Mouse (Mus musculus): Measurements from ENCODE around the gene Hps4. TPM values are rescaled to one million over a fixed set of nuclear protein-coding genes. Genes with fewer than 3 reads are reported as not detected.

Hps4 gene
- total RNA-seq, 4 experiments from 2014 or later: 4.5 to 7.3 (median 5.5) TPM

DNA sequence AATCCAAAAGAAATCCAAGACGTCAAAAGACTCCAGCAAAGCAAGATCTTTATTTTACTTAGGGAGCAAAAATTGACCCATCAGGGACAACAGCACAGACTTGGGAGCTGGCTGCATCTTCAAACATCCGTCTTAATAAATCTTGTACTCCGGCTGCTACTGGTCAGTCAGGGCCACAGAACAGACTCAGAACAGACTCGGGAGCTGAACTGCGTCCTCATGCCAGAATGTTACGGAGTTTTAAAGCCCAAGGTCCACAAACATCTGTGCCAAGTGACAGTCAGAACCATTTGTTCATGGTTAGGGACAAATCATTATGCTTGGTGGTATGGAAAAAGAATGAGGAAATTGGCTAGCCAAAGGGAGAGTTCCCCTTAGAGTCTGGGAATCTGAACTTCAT lies 19.6 kb upstream of the Hps4 start:
- DNase-seq (ENCODE audit: low spot score in 2 of 2): no peak

DNA sequence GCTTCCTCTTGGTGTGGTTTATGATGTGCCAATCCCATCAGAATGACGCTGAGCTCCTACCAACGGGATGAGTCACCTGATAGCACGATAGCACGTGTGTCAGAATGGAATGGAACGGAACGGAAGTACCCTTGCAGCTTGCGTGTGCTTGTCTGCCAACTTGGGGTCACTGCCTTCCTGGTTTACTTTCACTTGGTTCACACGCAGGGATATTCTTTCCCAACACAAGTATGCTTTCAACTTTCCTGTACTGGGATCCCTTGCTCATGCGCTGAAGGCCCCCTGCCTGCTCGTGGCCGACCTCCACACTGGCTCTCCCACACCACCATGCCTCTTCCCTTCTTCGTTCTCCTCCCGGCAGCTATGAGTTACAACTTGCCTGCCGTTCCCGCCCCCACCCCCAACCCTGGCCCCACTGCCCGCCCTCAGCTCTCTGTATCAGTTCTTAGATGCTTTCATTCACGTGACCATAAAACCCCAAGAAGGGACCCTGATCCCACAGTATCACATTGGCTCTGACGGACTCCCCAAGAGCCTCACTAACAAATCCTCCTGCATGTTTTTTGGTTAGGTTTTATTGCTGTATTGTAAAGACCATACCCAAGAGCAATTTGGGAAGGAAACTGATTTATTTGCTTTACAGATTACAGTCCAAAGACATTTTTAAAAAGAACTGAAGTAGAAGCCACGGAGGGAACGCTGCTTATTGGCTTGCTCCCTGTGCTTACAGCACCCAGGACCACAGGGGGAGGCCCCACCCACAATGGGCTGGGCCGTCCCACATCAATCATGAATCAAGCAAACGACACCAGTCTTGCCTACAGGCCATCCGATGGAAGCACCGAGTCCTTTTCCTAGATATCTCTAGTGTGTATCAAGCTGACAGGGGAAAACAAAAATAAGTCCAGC lies 18.0 kb upstream of the Hps4 start:
- DNase-seq (ENCODE audit: low spot score in 2 of 2): no peak

- DNase-seq (ENCODE audit: low spot score in 2 of 2): peak; percentile 87 to 91
Measured at GRCm38 (mm10) chr5:112325546-112326445, 17.1 kb upstream of the Hps4 start, which contains the start of gene Tfip11. TSS of gene Tfip11 (plus strand) at chr5:112326358.

DNA sequence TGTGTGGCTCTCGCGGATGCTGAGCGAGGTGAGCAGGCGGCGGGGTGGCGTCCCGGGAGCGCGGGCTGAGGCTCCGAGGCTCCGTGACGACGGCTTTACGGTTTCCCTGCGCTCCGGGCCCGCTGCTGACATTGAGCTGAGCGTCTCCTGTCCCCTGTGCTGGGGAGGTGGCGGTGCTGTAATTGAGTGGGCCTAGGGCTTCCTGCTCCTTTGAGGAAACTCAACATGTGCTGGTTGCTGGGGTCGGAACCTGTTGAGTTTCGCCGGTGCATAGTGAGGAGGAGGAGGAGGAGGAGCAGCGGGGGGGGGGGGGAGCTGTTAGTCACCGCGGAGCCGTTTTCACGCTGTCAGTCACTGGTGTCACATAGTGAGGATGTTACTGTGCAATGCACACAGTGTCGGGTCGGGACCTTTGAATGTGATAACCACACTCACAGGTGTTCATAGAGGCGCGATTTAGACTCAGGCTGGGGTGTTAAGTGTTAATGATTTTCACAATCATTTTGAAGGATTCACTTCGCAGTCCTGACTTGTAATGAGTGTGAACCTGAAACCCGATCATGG lies 16.4 kb upstream of the Hps4 start:
- no peak for DNase-seq (ENCODE audit: low spot score in 2 of 2)

DNA sequence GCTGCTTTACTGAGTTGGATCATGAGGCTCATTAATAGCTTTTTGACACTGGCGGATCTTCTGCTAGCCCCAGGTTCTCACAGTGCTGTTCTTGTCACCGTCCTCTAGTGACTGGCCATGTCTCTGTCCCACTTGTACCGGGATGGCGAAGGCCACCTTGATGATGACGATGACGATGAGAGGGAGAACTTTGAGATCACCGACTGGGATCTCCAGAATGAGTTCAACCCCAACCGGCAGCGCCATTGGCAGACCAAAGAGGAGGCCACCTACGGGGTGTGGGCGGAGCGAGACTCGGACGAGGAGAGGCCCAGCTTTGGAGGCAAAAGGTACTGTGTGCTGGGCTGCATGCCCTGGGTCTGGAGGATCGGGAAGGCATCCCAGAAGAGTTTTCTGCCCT lies 15.0 kb upstream of the Hps4 start:
- DNase-seq (ENCODE audit: low spot score in 2 of 2): no peak

DNA sequence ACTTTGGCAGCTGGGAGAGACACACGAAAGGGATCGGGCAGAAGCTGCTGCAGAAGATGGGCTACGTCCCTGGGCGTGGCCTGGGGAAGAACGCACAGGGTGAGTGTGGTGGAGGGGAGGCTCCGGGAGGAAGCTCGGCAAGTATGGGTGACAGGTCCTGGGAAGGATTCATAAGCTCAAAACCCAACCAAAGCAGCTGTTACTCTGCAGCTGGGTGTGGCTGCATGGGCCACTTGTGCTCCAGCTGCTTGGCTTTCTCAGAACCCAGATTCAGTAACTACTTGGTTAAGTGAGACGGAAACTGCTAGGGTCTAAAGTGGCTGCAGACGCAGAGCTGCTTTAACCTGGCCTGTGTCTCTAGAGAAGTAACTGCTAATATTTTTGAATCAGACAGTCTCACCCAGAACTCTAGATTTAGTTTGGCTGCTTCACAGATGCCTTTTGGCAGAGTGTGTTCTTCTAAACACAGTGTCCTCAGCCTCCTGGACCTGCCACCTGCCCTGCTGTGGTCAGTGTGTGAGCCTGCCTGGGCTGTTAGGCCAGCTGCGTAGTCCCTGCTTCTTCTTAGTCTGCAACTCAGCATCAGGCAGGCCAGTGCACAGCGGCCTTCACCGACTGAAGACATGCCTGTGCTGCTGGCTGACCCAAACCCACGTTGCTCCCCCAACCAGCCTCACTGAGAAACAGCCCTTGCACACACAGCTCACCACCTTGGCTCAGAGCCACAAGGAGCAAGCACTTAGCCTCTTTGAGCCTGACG lies 12.9 kb upstream of the Hps4 start:
- DNase-seq (ENCODE audit: low spot score in 2 of 2): no peak

GRCm38 (mm10) chr5:112335473-112335872 lies 7.4 kb upstream of the Hps4 start:
- DNase-seq (ENCODE audit: low spot score in 2 of 2): peak in 1 of 2 experiments; percentile 23

DNA sequence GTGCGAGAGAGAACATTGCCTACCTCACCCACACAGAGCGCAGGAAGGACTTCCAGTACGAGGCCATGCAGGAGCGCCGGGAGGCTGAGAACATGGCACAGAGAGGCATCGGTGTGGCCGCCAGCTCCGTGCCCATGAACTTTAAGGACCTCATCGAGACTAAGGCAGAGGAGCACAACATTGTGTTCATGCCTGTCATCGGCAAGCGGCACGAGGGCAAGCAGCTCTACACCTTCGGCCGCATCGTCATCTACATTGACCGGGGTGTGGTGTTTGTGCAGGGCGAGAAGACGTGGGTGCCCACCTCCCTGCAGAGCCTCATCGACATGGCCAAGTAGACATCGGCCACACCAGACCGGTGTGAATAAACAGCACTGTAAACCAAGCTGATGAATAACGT lies 5.9 kb upstream of the Hps4 start:
- no peak for DNase-seq (ENCODE audit: low spot score in 2 of 2)

DNA sequence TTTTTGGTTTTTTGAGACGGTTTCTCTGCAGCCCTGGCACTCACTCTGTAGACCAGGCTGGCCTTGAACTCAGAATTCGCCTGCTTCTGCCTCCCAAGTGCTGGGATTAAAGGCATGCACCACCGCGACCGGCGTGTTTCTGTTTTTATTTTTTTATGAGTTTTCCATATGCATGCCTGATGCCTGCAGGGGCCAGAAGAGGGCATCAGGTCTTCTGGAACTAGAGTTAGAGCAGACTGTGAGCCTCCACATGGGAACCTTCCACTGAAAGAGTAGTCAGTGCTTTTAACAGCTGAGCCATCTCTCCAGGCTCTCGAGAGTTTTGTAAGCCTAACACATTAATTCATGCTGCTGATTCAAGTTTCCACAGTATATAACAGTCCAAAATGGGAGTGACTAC lies 3.7 kb upstream of the Hps4 start:
- no peak for DNase-seq (ENCODE audit: low spot score in 2 of 2)

- no peak for DNase-seq (ENCODE audit: low spot score in 2 of 2)
Measured at GRCm38 (mm10) chr5:112343205-112343595, 317 bp downstream of the Hps4 start.

DNA sequence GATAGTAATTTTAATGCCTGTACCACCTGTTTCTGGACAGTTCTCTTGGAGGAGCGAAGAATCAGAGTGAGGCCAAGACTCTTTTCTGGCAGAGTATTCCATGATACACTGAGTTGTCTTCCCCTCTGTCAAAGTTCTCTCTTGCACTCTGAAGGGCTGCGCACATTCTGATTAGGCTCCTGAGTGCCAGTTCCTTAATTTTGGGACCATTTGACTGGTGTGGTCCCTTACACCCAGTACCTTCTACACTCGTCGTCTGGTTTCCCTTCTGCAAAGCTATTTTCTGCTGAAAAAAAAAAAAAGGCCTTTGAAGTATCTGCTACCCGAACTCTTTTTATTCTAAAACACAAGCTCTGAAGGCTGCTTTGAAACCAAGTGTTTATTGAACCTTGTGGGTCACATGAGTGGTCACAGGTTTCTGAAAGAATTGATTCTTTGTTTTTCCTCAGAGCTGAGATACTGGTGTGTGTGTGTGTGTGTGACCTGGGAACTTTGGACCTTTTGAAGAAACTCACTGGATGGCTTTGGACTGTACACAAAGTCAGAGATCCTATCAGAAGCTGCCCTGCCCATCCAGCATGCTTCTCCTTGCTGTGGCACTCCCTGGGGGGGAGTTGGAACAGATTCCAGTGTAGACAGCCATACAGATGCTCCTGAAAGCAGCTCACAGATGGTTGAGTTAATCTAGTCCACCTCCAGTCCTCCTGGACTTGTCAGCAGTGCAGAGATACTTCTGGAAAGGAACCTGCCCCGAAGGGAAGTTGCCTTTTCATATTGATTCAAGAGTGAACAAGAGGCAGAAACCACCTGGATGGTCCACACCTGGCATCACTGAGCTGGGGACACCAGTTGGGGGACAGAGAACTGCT lies 1.4 kb downstream of the Hps4 start:
- no peak for DNase-seq (ENCODE audit: low spot score in 2 of 2)

DNA sequence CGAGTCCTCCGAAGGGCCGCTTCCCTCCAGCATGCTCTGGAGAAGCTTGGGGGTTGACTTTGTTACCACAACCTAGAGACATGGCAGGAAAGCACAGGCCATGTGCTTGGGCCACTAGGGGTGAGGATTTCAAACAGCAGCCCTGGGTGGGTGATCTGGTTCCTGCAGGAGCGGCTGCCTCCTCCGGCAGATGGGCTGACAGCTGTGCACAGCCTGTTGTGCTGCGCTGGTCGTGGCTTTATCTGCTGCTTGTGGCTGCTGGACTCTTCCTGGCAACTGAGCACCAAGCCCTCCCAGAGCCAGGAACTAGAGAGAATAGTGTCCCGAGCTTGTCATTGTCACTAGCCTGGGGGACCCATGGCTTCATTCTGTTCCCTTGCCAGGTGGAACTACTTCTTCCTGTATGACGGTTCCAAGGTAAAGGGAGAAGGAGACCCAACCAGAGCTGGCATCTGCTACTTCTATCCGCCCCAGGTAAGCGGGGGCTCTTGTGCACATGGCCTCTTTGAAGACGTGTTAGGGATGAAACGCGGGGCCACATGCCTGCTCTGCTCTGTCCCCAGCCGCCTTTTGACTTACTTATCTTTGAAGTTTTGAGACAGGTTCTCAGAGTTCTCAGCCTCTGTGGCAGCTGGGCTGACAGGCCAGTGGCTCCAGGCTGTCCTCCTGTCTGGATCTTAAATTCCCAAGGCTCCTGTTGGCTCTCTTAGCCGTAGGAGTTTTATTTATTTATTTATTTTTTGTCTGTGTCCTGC lies 3.5 kb downstream of the Hps4 start:
- no peak for DNase-seq (ENCODE audit: low spot score in 2 of 2)

DNA sequence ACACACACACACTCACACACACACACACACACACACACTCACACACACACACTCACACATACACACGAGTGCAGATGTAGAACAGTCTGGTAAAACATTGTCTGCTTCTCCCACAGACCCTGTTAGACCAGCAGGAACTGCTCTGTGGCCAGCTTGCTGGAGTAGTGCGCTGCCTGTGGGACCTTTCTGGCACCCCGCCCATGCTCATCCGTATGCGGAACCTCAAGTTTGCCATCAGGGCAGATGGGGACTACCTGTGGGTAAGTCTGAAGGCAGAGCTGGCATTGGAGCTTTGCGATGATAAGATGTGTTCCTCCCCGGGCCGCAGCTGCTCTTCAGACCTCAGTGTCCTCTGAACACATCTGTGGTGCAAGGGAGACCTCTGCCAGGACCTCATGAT lies 6.3 kb downstream of the Hps4 start:
- no peak for DNase-seq (ENCODE audit: low spot score in 2 of 2)

GRCm38 (mm10) chr5:112355493-112355892 lies 12.6 kb downstream of the Hps4 start:
- DNase-seq (ENCODE audit: low spot score in 2 of 2): no peak

DNA sequence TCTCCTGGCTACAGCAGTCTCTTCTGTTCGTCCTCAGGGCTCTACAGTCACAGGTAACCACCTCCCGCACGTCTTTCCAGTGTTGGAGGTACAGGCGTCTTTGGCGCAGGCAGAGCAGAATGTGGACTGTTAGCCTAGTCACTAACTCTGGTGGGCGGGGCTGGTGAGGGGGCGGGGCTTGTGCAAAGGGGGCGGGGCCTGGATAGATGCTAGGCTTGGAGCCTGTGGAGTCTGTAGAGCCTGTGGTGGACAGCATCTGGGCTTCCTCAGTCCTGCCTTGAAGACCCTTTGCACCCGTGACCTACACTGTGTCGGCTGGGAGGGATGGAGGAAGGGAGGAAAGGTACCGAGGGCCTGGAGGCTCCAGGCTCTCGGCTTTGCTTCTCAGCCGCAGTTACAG lies 13.0 kb downstream of the Hps4 start, which contains the start of gene Gm6583:
Gene Gm6583, minus strand, starts transcription at position 124 of the 400 bp plus-strand sequence.
- no peak for DNase-seq (ENCODE audit: low spot score in 2 of 2)

DNA sequence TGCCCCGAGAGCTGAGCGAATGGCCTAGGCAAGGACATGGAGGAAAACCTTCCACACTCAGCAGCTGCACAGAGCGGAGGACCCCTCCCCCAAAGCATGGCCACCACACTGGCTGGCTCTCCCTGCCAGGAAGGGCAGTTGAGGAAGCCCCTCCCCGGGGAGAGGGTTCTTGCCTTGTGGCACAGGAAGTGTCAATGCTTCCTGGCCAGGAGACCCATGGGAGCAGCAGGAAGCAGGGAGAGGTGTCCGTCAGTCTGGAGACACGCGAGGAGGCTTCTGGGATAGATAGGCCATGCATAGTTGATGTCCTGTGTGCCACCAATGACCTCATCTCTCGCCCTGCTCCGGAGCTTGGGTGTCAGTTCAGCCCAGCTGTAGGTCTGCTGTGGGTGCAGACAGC lies 13.4 kb downstream of the Hps4 start:
- DNase-seq (ENCODE audit: low spot score in 2 of 2): no peak

GRCm38 (mm10) chr5:112359520-112359919 lies 16.6 kb downstream of the Hps4 start:
- no peak for DNase-seq (ENCODE audit: low spot score in 2 of 2)

- DNase-seq (ENCODE audit: low spot score in 2 of 2): no peak
Measured at GRCm38 (mm10) chr5:112360077-112360476, 17.2 kb downstream of the Hps4 start.

- DNase-seq (ENCODE audit: low spot score in 2 of 2): no peak
Measured at GRCm38 (mm10) chr5:112364184-112364797, 21.4 kb downstream of the Hps4 start.
